In genomic region chr3:96309441-96309840, GRCm38 (mm10) we compare ENCODE assay signal across 20 mouse cellular contexts. TPM values are rescaled to one million over a fixed set of nuclear protein-coding genes. Genes with fewer than 3 reads are reported as not detected.
"Had no signal": no experiment of that assay in that cellular context is flagged by ENCODE, and none has a peak within 500 bp of the region (broad histone marks: within the 10 kb centered on the region; RNA-seq: fewer than 3 reads in every experiment).

No protein-coding gene starts in this region.

- H3K4me3 ChIP-seq: liver, embryonic 15.5 days; lung, embryonic 15.5 days; megakaryocyte, embryonic 14.5 days; midbrain, embryonic 13.5 days; midbrain, embryonic 15.5 days; neural tube, embryonic 13.5 days; neural tube, embryonic 15.5 days had no signal

- ATAC-seq: liver, postnatal 0 days; lung, postnatal 0 days; midbrain, embryonic 13.5 days; midbrain, embryonic 15.5 days had no signal

- H3K4me1 ChIP-seq: lung, embryonic 15.5 days; midbrain, embryonic 13.5 days; midbrain, embryonic 15.5 days; neural tube, embryonic 13.5 days; neural tube, embryonic 15.5 days had no signal

- H3K27ac ChIP-seq: liver, embryonic 15.5 days; lung, embryonic 15.5 days; macrophage; midbrain, embryonic 13.5 days; midbrain, embryonic 15.5 days; neural tube, embryonic 13.5 days; neural tube, embryonic 15.5 days had no signal

- DNase-seq: liver, postnatal 0 days; lung, adult 2 months; lung, postnatal 14 days; lung, postnatal 36 days; retina, postnatal 1 day; right cerebral cortex, adult 18-20 months; right cerebral cortex, postnatal 25 days; right cerebral cortex, postnatal 4 days; spleen, adult 18-20 months; thymus, adult 2 months; thymus, postnatal 14 days had no signal

- H3K36me3 ChIP-seq: liver, embryonic 15.5 days; lung, embryonic 15.5 days; midbrain, embryonic 13.5 days; midbrain, embryonic 15.5 days; neural tube, embryonic 13.5 days; neural tube, embryonic 15.5 days had no signal

- H3K27me3 ChIP-seq: midbrain, embryonic 13.5 days; midbrain, embryonic 15.5 days; neural tube, embryonic 13.5 days; neural tube, embryonic 15.5 days had no signal

RNA-seq across cellular contexts. Expression of gene Hist2h2bb, which starts 39.9 kb away (rescaled TPM):
- polyA plus RNA-seq: macrophage had no signal

RNA-seq across cellular contexts. Expression of gene Hist2h3b, which starts 41.0 kb away (rescaled TPM):
- polyA plus RNA-seq: macrophage had no signal
